Mouse (Mus musculus): ENCODE measurements around the gene Olfr1331.
"Not testable (repeated sequence)": the region's sequence is repeated elsewhere in the genome, so short reads cannot be mapped to it uniquely, and the experiment has no call there.

Olfr1331 gene

DNA sequence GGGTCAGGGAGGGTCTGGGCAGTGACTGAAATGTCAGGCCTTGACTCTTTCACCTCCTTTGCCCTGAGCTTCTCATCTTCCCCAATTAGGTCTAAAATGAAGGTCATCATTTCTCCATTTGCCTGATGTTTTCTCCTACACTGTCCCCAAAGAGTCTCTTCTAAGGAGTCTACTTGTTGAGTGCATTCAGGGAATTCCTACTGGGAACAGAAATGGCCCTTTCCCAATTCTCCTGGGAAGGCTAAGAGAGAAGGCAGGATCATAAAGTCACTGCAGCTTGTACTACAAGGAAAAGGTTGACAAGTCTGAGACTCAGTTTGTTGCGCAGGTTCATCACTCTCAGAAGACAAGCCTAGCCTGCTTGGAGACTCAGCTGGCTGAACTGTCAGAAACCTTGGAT is at the start of gene Olfr1331:
Gene Olfr1331 (plus strand): TSS at position 301 of the 400 bp plus-strand sequence.
- Histone ChIP-seq H3K27me3 (ENCODE audit: control insufficient read depth, insufficient read depth, low read length, poor library complexity, severe bottlenecking) (no peaks in the 10 kb centered on the region), H3K36me3 (ENCODE audit: control insufficient read depth, insufficient read depth, low read length, poor library complexity, severe bottlenecking) (no peaks in the 10 kb centered on the region)
- DNase-seq (ENCODE audit: low read depth, low spot score): no peak

DNA sequence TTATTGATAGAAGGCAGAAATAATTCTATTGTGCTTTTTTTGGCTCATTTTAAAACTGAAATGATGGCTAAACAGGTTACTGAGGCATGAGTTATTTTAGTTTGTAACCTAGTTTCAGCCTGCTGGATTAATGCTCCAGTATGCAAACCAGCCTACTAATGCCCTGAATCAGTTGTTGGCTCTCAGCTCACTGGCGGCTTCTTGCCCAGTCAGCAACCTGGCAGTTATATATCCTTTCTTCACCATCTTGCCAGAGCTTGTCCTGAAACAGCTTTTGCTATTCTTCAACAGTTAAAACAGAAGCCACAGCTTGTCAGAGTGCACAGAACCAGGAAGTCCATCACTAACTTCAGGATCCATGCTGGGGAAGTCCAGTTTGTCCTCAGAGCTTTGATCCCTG is 45.5 kb upstream of the Olfr1331 start:
- no peaks in the 10 kb centered on the region; the same call in 1 of the 2 replicates for H3K27me3 ChIP-seq (ENCODE audit: control insufficient read depth, insufficient read depth, low read length, poor library complexity, severe bottlenecking)
- no peak for DNase-seq (ENCODE audit: low read depth, low spot score)
- no peaks in the 10 kb centered on the region for H3K36me3 ChIP-seq (ENCODE audit: control insufficient read depth, insufficient read depth, low read length, poor library complexity, severe bottlenecking)

DNA sequence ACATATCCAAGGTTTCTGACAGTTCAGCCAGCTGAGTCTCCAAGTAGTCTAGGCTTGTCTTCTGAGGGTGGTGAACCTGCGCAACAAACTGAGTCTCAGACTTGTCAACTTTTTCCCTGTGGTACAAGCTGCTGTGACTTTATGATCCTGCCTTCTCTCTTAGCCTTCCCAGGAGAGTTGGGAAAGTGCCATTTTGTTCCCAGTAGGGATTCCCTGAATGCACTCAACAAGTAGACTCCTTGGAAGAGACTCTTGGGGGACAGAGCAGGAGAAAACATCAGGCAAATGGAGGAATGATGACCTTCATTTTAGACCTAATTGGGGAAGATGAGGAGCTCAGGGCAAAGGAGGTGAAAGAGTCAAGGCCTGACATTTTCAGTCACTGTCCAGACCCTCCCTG is 28.3 kb upstream of the Olfr1331 start, which contains the start of gene Olfr1333:
Gene Olfr1333 (minus strand): TSS at position 101 of the 400 bp plus-strand sequence.
- Histone ChIP-seq H3K27me3 (ENCODE audit: control insufficient read depth, insufficient read depth, low read length, poor library complexity, severe bottlenecking) (no peaks in the 10 kb centered on the region), H3K36me3 (ENCODE audit: control insufficient read depth, insufficient read depth, low read length, poor library complexity, severe bottlenecking) (no peaks in the 10 kb centered on the region)
- DNase-seq (ENCODE audit: low read depth, low spot score): no peak

DNA sequence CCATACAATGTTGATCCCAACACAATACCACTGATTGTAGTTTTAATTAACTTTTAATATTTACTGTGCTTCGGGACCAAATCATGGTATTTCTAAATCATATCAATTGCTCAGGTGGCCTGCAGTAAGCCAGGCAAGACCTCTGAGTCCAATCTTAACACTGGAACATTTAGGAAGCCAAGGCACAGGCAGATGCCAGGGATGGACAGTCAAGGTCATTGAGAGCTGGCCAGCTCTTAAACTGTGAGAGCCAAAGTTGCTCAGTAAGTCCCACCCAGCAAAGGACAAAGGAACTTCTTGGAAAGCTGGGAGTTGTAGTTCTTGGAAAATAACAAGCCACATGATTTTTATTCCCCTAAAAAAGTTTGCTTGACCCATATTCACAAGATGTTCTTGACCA is 2.7 kb upstream of the Olfr1331 start:
- Histone ChIP-seq H3K27me3 (ENCODE audit: control insufficient read depth, insufficient read depth, low read length, poor library complexity, severe bottlenecking) (no peaks in the 10 kb centered on the region), H3K36me3 (ENCODE audit: control insufficient read depth, insufficient read depth, low read length, poor library complexity, severe bottlenecking) (no peaks in the 10 kb centered on the region)
- no peak for DNase-seq (ENCODE audit: low read depth, low spot score)

DNA sequence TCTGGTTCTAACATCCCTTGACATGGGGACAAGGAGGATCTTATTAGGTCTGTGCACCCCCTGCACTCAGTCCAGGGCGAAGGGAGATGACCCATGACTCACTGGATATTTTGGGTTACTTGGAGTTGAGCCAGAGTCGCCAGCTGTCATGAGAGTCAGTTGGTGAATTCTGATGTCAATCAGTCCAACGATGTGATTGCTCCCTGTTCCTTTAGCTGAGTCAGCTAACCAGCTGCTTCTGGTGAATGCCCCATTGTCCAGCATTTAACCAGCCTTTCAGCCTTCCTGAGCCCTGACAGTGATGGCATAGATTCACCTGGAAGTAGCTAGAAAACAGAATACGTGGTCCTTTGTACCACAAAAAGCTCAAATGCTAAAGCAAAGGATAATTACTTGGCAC is 1.7 kb upstream of the Olfr1331 start:
- Histone ChIP-seq H3K36me3 (ENCODE audit: control insufficient read depth, insufficient read depth, low read length, poor library complexity, severe bottlenecking) (no peaks in the 10 kb centered on the region), H3K27me3 (ENCODE audit: control insufficient read depth, insufficient read depth, low read length, poor library complexity, severe bottlenecking) (no peaks in the 10 kb centered on the region)
- DNase-seq (ENCODE audit: low read depth, low spot score): no peak

DNA sequence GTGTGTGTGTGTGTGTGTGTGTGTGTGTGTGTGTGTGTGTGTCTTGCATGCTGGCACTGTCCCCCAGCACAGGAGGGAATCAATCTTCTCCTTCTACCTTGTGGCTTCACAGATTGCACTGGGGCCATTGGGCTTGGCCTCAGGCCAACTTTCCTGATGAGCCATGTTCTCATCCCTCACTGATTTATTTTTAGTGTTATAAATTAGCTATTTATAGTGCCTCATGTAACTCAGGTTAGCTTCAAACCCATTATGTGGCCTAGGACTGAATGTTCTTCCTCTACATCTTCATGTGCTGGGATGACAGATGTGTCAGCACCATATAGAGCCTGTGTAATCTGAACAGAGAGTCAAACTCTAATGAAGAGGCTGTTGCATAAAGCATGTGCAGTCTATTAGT is 3.1 kb downstream of the Olfr1331 start:
- Histone ChIP-seq H3K27me3 (ENCODE audit: control insufficient read depth, insufficient read depth, low read length, poor library complexity, severe bottlenecking) (no peaks in the 10 kb centered on the region), H3K36me3 (ENCODE audit: control insufficient read depth, insufficient read depth, low read length, poor library complexity, severe bottlenecking) (no peaks in the 10 kb centered on the region)
- no peak for DNase-seq (ENCODE audit: low read depth, low spot score)

DNA sequence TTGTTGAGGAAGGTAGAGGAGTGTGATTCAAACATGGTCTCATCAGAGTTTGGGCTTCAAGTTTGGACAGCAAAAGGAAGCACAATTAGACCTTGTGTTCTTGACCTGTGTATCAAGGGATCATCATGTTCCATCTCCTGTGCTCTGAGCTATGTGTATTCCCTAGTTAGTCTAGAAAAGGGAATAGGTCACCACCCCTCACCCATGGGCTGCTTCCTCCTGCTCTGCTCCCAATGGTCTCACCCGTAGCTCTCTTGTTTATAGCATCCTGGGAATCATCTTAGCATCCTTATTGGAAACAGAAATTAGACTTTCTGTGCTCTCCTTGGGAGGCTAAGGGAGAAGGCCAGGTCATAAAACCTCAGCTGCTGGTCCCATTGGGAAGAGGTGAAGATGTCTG is 23.8 kb downstream of the Olfr1331 start, which contains the start of gene Olfr1330:
Gene Olfr1330 (plus strand): TSS at position 301 of the 400 bp plus-strand sequence.
- DNase-seq (ENCODE audit: low read depth, low spot score): no peak
- Histone ChIP-seq H3K27me3 (ENCODE audit: control insufficient read depth, insufficient read depth, low read length, poor library complexity, severe bottlenecking) (no peaks in the 10 kb centered on the region), H3K36me3 (ENCODE audit: control insufficient read depth, insufficient read depth, low read length, poor library complexity, severe bottlenecking) (no peaks in the 10 kb centered on the region)

DNA sequence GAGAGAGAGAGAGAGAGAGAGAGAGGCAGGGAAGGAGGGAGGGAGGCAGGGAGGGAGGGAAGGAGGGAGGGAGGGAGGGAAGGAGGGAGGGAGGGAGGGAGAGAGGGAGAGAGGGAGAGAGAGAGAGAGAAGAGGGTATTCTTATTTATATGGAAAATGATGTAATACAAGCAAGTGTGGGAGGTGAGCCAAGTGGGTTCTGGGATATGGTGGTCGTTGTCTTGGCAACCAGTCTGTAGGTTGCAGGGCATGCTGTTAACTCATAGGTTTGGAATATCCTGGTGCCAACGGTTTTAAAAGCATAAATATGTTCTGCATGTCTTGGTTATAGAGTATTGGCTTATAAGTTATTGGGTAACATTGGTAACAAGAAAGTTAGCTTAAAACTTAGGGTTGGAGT is 37.5 kb downstream of the Olfr1331 start:
- Histone ChIP-seq H3K27me3 (ENCODE audit: control insufficient read depth, insufficient read depth, low read length, poor library complexity, severe bottlenecking) (no peaks in the 10 kb centered on the region), H3K36me3 (ENCODE audit: control insufficient read depth, insufficient read depth, low read length, poor library complexity, severe bottlenecking) (no peaks in the 10 kb centered on the region)
- no peak for DNase-seq (ENCODE audit: low read depth, low spot score)

DNA sequence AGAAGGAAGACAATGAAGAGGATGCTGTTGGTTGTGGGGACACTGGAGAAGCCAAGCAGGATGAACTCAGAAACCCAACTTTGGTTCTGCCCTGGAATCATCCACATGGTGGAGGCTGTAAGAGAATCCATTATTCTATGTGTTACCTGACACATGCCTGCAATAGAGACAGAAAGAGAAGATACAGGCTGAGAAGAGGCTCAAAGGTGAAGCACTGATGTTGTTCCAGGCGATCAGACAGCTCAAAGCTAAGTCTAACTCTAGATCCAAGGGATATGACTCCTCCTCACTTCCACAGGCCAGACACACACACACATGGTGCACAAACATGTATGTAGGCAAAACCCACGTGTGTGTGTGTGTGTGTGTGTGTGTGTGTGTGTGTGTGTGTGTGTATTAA is 52.9 kb downstream of the Olfr1331 start, which contains the start of gene Olfr1329:
Gene Olfr1329 (minus strand): TSS at position 101 of the 400 bp plus-strand sequence.
- DNase-seq (ENCODE audit: low read depth, low spot score); H3K27me3 ChIP-seq (ENCODE audit: control insufficient read depth, insufficient read depth, low read length, poor library complexity, severe bottlenecking); H3K36me3 ChIP-seq (ENCODE audit: control insufficient read depth, insufficient read depth, low read length, poor library complexity, severe bottlenecking): not testable (repeated sequence)

All from splenic B cell, adult 2 months (primary cell).